Mouse (Mus musculus) midbrain, postnatal 0 days (tissue): Measurements from ENCODE around the gene Pitpnm3. TPM values are rescaled to one million over a fixed set of nuclear protein-coding genes. Genes with fewer than 3 reads are reported as not detected.

Experiments used
- ATAC-seq: fragments of 200-750 bp; cut with Nextera tagmentation; 2 replicates; pipeline ENCODE4 v1.8.0; 2017; ENCODE audit warnings: moderate number of reproducible peaks, mild to moderate bottlenecking, moderate TSS enrichment, moderate library complexity; ENCODE audit not compliant: low FRiP score
- DNase-seq: peaks from one replicate; pipeline ENCODE4 v3.0.0-alpha.2; 2015; ENCODE audit warnings: low spot score
- H3K27ac ChIP-seq: fragments of 300-500 bp; sonication (generic); 2 replicates; pipeline ENCODE4 v1.5.1; 2014; ENCODE audit warnings: low read depth, mild to moderate bottlenecking, low read length, mixed read lengths
- H3K27me3 ChIP-seq: fragments of 300-500 bp; sonication (generic); 2 replicates; pipeline ENCODE4 v1.6.1; 2014; ENCODE audit warnings: low read length, control low read depth, mixed read lengths; ENCODE audit not compliant: insufficient read depth
- H3K36me3 ChIP-seq: fragments of 300-500 bp; sonication (generic); 2 replicates; pipeline ENCODE4 v1.6.1; 2014; ENCODE audit warnings: low read length, control low read depth, mixed read lengths; ENCODE audit not compliant: insufficient read depth
- H3K4me1 ChIP-seq: fragments of 300-500 bp; sonication (generic); 2 replicates; pipeline ENCODE4 v1.6.1; 2014; ENCODE audit warnings: mild to moderate bottlenecking, control low read depth, antibody characterized with exemption, low read length, mixed read lengths; ENCODE audit not compliant: insufficient read depth
- H3K4me2 ChIP-seq: fragments of 300-500 bp; sonication (generic); 2 replicates; pipeline ENCODE4 v1.6.1; 2014; ENCODE audit warnings: low read depth, mild to moderate bottlenecking, low read length, mixed read lengths; ENCODE audit not compliant: poor library complexity, severe bottlenecking
- H3K4me3 ChIP-seq: fragments of 300-500 bp; sonication (generic); 2 replicates; pipeline ENCODE4 v1.5.1; 2014; ENCODE audit warnings: low read depth, mild to moderate bottlenecking, low read length, moderate library complexity
- H3K9ac ChIP-seq: fragments of 300-500 bp; sonication (generic); replicated peaks from 2 replicates; pipeline ENCODE4 v1.6.1; 2014; ENCODE audit warnings: mild to moderate bottlenecking, low read length, moderate library complexity, mixed read lengths; ENCODE audit not compliant: poor library complexity, severe bottlenecking
- H3K9me3 ChIP-seq: fragments of 300-500 bp; sonication (generic); 2 replicates; pipeline ENCODE4 v1.6.1; 2016; ENCODE audit warnings: low read length, control low read depth
- CTCF ChIP-seq: IDR thresholded peaks from 2 replicates; pipeline ENCODE4 v1.5.1; 2016; ENCODE audit warnings: antibody characterized with exemption, mild to moderate bottlenecking
- WGBS: fragments of 180-500 bp; shearing (Covaris S2); extraction: QIAGEN DNeasy Blood & Tissue Kit; methylation state at CpG from one replicate; pipeline ENCODE4 v1.1.7; 2014; 5-methylcytosine and 5-hydroxymethylcytosine counted together
- polyA plus RNA-seq: library from polyadenylated mRNA; unstranded; fragments of >200 nt; fragmentation: Nextera tagmentation; extraction: Ambion mirVana; gene quantifications from 2 replicates; pipeline ENCODE4 v1.2.1, GENCODE M21; 2015
- total RNA-seq: library from RNA; depleted of rRNA; stranded (reverse); fragments of >200 nt; gene quantifications from 2 replicates; pipeline ENCODE4 v1.2.3, GENCODE M21; 2014

Gene Pitpnm3
- total and polyA plus RNA-seq, 2 experiments from 2014 or later: 7.9 to 33.0 TPM

DNA sequence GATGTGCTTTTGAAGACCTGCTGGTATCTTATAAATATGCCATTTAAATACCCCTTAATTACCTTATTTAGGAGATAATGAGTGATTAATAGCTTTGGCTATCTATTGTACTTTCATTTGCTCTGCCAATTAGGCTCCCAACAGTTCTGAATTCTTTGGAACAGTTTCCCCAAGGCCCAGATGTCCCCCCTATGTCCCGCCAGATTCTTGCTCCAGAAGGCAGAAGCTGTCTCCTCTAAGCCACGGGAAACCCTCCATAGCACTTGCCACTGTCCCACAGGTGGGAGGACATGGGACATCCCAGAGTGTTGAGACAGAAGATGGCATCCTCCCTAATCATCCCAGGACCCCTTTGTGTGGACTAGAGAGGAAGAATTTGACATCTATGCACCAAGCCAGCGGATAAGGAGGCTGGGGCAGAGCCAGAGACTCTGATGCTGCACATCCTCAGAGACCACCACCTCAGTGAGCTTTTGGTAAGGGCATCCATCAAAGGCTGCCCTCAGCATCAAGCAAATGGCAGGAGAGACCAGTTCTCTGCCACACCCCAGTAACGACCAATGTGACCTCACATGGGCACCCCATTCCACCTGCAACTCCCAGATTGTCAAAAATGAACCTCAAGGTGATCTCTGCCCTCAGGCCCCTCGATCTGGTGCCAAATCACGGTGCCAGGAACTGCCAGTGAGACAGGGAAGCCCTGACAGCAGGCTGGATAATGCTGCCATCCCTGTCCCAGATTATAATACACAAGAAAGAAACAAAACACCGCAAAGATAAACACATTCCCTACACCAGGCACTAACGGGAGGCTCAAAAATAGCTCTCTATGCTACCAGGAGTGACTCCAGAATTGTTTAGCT lies 6.3 kb downstream of the Pitpnm3 start:
- H3K9ac ChIP-seq: no peak overlapping the region; the same call in 1 of the 2 replicates

DNA sequence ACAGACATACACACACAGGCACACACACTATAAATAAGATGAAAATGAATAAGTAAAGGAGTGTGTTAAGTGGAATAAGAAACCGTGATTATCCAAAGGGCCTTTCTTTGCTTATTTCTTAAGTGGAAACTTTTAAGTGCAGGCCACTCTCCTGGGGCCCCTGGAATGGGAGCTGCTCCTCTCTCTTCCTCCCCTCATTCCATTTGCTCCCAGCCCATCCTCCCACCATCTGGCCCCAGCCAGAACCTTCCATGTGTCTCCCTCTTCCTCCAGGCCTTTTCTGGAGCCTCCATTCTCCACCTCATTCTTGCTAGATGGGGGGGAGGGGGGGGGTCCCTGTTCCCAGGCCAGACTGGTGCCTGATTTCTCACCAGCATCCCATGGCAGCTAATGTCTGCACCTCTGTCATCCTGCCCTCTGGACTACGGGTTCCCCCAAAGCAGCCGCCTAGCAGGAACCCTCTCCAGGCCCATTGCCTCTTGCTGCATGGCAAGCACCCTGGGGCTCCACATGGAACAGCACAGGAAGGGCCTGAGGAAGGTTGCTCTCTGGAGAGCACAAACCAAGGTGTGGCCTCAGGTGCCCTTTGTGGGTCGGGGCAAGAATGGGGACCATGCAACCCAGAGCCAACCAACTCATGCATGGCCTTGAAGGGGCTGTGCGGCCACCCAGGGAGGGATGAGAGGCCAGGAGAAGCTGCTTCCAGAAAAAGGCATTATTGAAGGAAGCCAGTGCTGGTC lies 8.0 kb downstream of the Pitpnm3 start:
- Histone ChIP-seq H3K9me3 (no peaks in the 10 kb centered on the region), H3K4me3 (no peak overlapping the region), H3K4me1 (peaks cover 15% of the 10 kb centered on the region), H3K9ac (no peak overlapping the region), H3K27me3 (no peaks in the 10 kb centered on the region), H3K36me3 (peaks cover 2% of the 10 kb centered on the region; the same call in 1 of the 2 replicates), H3K27ac (no peak overlapping the region), H3K4me2 (no peak overlapping the region)
- no peak for TF ChIP-seq CTCF
- no peak for ATAC-seq
- WGBS: 64% methylated on average over 5 of the region's 5 CpGs
- DNase-seq: no peak

More for the DNA sequence above, 6.3 kb downstream of the Pitpnm3 start:
- Histone ChIP-seq H3K27ac (no peak overlapping the region), H3K4me1 (peaks cover 15% of the 10 kb centered on the region), H3K36me3 (peaks cover 2% of the 10 kb centered on the region; the same call in 1 of the 2 replicates), H3K9me3 (no peaks in the 10 kb centered on the region), H3K4me2 (no peak overlapping the region), H3K4me3 (no peak overlapping the region), H3K27me3 (no peaks in the 10 kb centered on the region)
- ATAC-seq (no peak), DNase-seq (no peak)
- no peak for TF ChIP-seq CTCF
- 71% methylated on average over 8 of the region's 8 CpGs for WGBS

DNA sequence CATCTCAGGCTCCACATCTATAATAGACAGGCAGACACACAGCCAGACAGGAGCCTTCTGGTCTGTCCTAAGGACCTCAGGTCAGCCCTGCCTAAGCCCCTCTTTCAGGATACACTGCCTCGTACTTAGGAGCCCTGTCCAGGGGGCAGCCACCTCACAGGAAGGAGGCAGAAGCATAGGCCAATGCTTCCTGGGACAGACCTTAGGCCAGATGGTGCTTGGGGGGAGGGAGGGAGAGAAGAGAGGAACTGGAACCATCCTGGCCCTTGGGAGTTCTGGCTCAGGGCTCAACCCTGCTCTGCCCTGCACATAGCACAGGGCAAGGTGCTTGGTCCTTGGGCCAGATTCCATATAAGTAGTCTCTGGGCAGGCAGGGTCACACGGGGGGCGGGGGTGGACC lies 9.8 kb downstream of the Pitpnm3 start:
- Histone ChIP-seq H3K27ac (no peak overlapping the region), H3K9ac (no peak overlapping the region), H3K4me3 (no peak overlapping the region), H3K9me3 (no peaks in the 10 kb centered on the region), H3K4me2 (no peak overlapping the region), H3K36me3 (no peaks in the 10 kb centered on the region), H3K27me3 (no peaks in the 10 kb centered on the region), H3K4me1 (peaks cover 15% of the 10 kb centered on the region)
- no peak for ATAC-seq
- no peak for TF ChIP-seq CTCF
- DNase-seq: no peak
- WGBS: 84% methylated on average over 3 of the region's 3 CpGs

DNA sequence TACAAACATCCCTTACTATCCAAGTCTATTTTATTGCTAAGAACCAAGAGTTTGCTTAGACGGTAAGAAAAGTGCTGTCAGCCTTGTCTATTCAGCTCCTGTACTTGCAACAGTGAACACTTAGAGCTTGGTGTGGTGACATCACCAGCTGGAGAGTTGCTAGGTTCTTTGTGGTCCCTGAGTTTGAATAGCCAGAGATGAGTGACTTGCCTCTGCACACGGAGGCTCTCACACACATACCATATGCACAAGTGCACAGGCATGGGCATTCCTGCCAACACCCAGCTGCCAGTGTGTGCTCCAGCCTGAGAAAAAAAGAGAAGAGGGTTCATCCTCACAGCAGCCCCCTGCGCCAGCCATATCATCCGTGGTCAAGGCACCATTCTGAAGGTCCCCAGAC lies 12.0 kb downstream of the Pitpnm3 start:
- no peaks in the 10 kb centered on the region for H3K27me3 ChIP-seq
- no peaks in the 10 kb centered on the region for H3K9me3 ChIP-seq
- H3K4me3 ChIP-seq: no peak overlapping the region
- ATAC-seq (no peak), DNase-seq (no peak)
- H3K4me1 ChIP-seq: peaks cover 7% of the 10 kb centered on the region
- no peak overlapping the region for H3K9ac ChIP-seq
- no peak overlapping the region for H3K27ac ChIP-seq
- no peaks in the 10 kb centered on the region for H3K36me3 ChIP-seq
- no peak overlapping the region for H3K4me2 ChIP-seq
- TF ChIP-seq CTCF: no peak
- WGBS: 78% methylated on average over 4 of the region's 4 CpGs

DNA sequence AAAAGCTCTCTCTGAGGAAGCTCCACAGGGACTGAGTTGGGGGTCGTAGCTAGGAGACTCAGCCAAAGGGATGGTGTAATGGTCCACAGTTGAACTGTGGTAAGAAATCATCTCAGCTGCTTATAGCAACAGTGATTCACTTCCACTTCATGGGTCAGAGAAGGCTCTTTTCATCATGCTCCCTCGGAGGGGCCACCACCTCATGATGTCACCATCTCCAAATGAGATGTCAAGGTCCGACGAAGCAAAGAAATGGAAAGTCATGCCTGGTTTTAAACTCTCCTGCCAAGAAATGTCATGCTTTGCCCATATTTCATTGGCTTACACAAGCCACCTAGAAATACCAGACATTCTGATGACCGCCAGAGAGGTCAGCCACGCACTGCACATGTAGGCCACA lies 15.2 kb downstream of the Pitpnm3 start:
- H3K4me2 ChIP-seq: no peak overlapping the region
- TF ChIP-seq CTCF: no peak
- ATAC-seq: no peak
- H3K36me3 ChIP-seq: peaks cover 3% of the 10 kb centered on the region; the same call in 1 of the 2 replicates
- H3K9ac ChIP-seq: no peak overlapping the region
- H3K4me3 ChIP-seq: no peak overlapping the region
- no peaks in the 10 kb centered on the region for H3K4me1 ChIP-seq
- DNase-seq: no peak
- 92% methylated on average over 6 of the region's 6 CpGs for WGBS
- H3K27me3 ChIP-seq: no peaks in the 10 kb centered on the region
- no peak overlapping the region for H3K27ac ChIP-seq
- no peaks in the 10 kb centered on the region for H3K9me3 ChIP-seq

DNA sequence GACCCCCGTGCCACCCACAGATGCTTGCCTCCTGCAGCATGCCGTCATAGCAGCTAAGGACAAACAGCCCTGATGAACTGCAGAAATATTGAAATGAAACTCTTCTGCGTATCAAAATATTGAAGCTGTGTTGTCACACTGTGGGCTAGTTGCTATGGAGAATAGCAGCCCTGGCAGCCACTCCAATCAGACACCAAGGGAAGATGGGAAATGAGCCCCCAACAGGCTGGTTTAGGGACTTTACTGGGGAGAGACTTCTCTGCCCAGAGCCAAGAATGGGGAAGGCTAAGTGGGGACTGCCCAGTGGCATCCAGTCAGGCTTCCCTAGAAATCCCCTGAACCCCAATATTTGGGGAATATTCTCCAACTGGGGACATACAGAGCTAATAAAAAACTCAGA lies 16.9 kb downstream of the Pitpnm3 start:
- H3K4me2 ChIP-seq: no peak overlapping the region
- no peak overlapping the region for H3K9ac ChIP-seq
- H3K9me3 ChIP-seq: no peaks in the 10 kb centered on the region
- ATAC-seq (no peak), DNase-seq (no peak)
- H3K4me1 ChIP-seq: no peaks in the 10 kb centered on the region
- no peak for TF ChIP-seq CTCF
- H3K27ac ChIP-seq: no peak overlapping the region
- peaks cover 3% of the 10 kb centered on the region; the same call in 1 of the 2 replicates for H3K36me3 ChIP-seq
- WGBS: 93% methylated on average over 3 of the region's 3 CpGs
- no peaks in the 10 kb centered on the region for H3K27me3 ChIP-seq
- no peak overlapping the region for H3K4me3 ChIP-seq
